Mouse (Mus musculus): ENCODE results near the gene Nkap. TPM values are rescaled to one million over a fixed set of nuclear protein-coding genes. Genes with fewer than 3 reads are reported as not detected.
A peak's percentile ranks its signal among the peaks of the same experiment; 100 is the strongest.
"Not testable (repeated sequence)": the region's sequence is repeated elsewhere in the genome, so short reads cannot be mapped to it uniquely, and the experiment has no call there.

Gene Nkap
- total RNA-seq, 4 experiments from 2014 or later, result 13.3 to 19.1 (median 18.7) TPM

DNA sequence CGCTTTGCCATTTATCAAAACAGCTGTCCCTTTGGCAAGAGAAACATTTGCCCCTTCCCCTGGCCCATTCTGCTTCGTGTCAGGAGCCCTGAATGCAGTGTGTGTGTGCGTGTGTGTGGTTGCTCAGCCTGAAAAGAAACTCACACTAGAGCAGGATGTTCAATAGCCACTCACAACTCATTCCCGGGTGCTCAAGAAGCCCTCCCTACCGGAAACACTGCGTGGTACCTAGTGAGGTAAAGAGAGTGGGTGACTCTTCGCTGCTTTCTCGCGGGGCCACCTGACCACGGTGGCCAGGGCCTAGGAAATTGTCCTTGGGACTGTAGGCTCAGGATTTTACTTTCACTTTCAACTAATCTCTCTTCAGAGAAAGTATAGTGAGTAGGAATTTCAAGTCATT, 34.6 kb downstream of the Nkap start:
- DNase-seq, result no peak

DNA sequence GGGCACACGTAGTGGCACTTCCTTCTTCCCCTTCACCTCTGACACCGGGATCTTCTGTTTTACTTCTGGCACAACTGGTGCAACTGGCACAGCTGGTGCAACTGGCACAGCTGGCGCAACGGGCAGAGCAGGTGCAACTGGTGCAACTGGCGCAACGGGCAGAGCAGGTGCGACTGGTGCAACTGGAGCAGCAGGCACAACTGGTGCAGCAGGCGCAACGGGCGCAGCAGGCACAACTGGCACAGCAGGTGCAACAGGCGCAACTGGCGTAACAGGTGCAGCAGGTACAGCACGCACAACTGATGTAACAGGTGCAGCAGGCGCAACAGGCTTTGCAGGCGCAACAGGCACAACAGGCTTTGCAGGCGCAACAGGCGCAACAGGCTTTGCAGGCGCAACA, 36.5 kb downstream of the Nkap start:
- no peak for DNase-seq

DNA sequence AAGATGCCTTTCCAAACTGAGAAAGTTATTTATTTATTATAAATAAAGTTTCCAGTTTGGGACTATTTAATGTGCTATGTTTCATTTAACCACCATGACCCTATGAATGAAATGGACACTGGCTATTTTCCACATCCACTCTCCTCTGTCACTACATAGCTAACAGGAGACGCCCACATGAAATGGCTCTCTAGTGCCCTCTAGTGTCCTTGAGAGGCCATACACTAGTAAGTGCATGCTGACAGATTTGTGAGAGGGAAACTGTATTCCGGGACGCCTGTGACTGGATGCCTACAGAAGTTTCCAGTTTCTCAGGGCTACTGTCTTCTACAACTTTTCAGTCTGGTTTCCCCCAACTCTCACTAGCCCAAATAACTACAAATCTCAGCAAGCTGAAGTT, 40.5 kb downstream of the Nkap start:
- no peak for DNase-seq

DNA sequence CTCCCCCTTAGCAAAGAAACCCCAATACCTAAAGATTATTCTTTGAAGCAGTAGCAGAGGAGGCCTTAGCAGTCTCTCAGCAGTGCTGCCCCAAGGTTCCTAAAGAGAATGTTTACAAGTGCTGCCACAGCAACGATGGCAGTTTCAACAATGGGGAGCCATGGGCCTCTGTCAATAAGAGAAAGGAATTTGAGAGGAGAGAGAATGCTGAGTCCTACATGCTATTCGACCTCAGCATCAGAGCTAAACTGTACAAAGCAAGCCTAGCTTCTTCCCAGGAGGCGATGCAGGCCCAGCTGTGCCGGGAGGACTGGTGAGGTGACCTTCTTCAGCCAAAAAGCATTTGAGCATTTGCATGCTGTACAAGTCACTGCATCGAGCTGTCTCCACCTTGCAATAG, 42.1 kb downstream of the Nkap start, which contains the start of gene Akap14:
TSS of gene Akap14 (minus strand) at position 101 of the 400 bp plus-strand sequence.
- DNase-seq, result no peak

DNA sequence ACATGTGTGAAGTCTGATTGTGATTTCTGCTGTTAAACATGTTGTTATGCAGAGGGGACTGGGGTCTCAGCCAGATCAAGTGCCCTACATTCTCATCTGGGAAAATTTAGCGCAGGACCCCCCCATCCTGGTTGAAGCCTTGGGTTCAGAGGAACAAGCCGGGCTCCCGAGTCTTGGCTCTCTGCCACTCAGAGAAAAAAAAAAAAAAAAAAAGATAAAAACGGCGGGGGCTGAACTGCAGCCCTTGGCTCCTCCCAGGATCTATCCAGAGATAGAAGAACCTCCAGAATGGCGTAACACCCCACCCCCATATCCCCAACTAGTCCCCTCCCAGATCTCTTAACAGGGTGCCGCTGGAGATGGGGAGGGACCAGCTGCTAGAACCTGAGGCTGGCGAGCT, 57.8 kb downstream of the Nkap start:
- not testable (repeated sequence) for DNase-seq

DNA sequence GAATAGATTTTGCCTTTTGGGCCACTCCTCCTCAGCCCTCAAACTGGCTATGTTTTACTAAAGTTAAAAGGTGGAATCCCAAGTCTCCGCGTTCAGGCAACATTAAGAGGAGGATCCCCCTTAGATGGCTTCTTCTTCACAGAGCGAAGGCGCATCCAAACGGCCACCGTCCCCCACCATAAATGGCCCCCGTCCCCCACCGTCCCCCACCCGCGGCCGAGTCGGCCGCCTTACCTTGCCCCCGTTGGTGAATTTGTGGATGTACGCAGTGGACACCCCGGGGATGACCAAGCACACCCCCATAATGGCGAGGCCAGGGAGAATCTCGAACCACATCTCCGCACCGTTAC, 64.1 kb downstream of the Nkap start:
- DNase-seq, result no peak

DNA sequence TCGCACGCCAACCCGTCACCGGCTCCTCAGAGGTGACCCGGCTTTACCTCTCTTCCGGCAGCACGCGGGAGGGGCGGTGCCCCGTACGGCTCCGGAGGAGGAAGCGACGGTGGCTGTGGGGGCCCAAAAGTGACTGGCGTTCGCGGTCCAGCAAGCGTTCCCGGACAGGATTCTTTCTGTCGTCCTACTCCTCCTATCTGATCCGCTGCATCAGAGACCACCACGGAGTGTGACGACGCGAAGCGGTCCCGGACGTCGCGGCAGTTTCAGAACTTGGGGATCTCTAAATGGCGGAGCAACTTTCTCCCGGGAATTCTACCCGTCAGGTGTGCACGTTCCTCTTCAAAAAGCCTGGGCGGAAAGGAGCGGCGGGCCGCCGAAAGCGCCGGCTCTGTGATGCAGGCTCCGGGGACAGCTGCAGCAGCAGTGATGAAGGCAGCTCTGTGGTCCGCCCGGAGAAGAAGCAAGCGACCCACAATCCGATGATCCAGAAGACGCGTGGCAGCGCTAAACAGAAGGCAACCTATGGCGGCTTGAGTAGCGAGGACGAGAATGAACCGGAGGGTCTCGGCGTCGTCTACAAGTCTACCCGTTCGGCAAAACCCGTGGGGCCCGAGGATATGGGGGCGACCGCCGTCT, 64.6 kb downstream of the Nkap start, which contains the start of the genes Ndufa1 and Rnf113a1:
TSS of gene Ndufa1 (minus strand) at position 59 of the 639 bp plus-strand sequence.
TSS of gene Rnf113a1 (plus strand) at position 141 of the 639 bp plus-strand sequence.
- DNase-seq, result peak; percentile 75

DNA sequence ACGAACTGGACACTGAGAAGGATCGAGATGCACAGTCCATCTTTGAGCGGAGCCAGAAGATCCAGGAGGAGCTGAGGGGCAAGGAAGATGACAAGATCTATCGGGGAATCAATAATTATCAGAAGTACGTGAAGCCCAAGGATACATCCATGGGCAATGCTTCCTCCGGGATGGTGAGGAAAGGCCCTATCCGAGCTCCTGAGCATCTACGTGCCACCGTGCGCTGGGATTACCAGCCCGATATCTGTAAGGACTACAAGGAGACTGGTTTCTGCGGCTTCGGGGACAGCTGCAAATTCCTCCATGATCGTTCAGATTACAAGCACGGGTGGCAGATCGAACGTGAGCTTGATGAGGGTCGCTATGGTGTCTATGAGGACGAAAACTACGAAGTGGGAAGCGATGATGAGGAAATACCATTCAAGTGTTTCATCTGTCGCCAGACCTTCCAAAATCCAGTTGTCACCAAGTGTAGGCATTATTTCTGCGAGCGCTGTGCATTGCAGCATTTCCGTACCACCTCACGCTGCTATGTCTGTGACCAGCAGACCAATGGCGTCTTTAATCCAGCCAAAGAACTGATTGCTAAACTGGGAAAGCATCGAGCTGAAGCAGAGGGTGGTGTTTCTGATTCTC, 65.3 kb downstream of the Nkap start:
- no peak for DNase-seq

DNA sequence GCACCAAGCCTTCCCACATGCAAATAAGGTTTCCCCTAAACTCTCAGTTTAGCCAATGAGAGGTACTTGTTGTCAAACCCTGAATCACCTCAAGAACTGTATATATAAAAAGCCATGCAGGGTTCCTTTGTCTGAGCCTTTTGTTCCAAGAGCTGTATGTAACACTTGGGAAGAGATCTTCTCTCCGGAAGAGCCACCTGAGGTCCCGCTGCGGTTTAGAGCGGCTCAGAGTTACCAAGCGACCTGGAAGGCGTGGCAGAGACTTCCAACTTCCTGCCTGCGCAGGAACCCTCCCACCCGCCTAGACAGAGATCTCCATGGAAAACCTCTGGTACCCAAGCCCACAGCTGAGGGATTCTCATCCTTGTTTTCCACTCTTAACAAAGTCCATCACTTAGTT, 72.1 kb downstream of the Nkap start:
- no peak for DNase-seq

Other genes with a start within 250 kb of the Nkap start
- 10 to 100 TPM in 3 of 4 experiments, 1 to 10 TPM in 1; 9.4 to 13.3 (median 12.3) TPM for gene Nkrf, start 223.9 kb upstream of the Nkap start, total RNA-seq (2022)
- 10 to 100 TPM; 21.4 to 45.9 (median 31.0) TPM for gene Sept6, start 135.0 kb upstream of the Nkap start, total RNA-seq (2022)
- gene Sowahd, start 78.0 kb upstream of the Nkap start, total RNA-seq (2022), result 1 to 10 TPM in 2 of 4 experiments, under 1 TPM in 2; 0.63 to 5.0 (median 1.9) TPM
- gene Rpl39, start 41.4 kb upstream of the Nkap start, total RNA-seq (2022), result 100 to 1,000 TPM; 509 to 573 (median 523) TPM
- 10 to 100 TPM; 14.7 to 27.6 (median 19.3) TPM for gene Upf3b, start 16.5 kb upstream of the Nkap start, total RNA-seq (2022)
- gene Akap14, start 42.0 kb downstream of the Nkap start, total RNA-seq (2022), result not detected
- gene Ndufa1, start 64.4 kb downstream of the Nkap start, total RNA-seq (2022), result 100 to 1,000 TPM; 250 to 390 (median 291) TPM
- 1 to 10 TPM; 4.6 to 5.5 (median 5.3) TPM for gene Rnf113a1, start 64.5 kb downstream of the Nkap start, total RNA-seq (2022)
- gene Gm9, start 84.2 kb downstream of the Nkap start, total RNA-seq (2022), result not detected
- gene Rhox1, start 95.5 kb downstream of the Nkap start, total RNA-seq (2022), result not detected
- not detected for gene Rhox2a, start 118.2 kb downstream of the Nkap start, total RNA-seq (2022)
- gene Rhox3a, start 123.1 kb downstream of the Nkap start, total RNA-seq (2022), result not detected
- not detected for gene Rhox4a, start 138.5 kb downstream of the Nkap start, total RNA-seq (2022)